Mouse (Mus musculus) liver, postnatal 0 days (tissue): ENCODE measurements around the gene Pnliprp2. TPM values are rescaled to one million over a fixed set of nuclear protein-coding genes. Genes with fewer than 3 reads are reported as not detected.

Experiments
- ATAC-seq: fragments of 200-750 bp; cut with Nextera tagmentation; 2 replicates; pipeline ENCODE4 v1.8.0; 2017; ENCODE audit warnings: mild to moderate bottlenecking, moderate library complexity
- DNase-seq: peaks from one replicate; pipeline ENCODE4 v3.0.0-alpha.2; 2016
- H3K27ac ChIP-seq: fragments of 300-500 bp; sonication (generic); 2 replicates; pipeline ENCODE4 v1.5.1; 2014; ENCODE audit warnings: antibody characterized with exemption, moderate library complexity, mild to moderate bottlenecking, low read depth
- H3K27me3 ChIP-seq: fragments of 300-500 bp; sonication (generic); 2 replicates; pipeline ENCODE4 v1.6.1; 2014; ENCODE audit warnings: low read length, control low read depth, mixed read lengths; ENCODE audit not compliant: insufficient read depth
- H3K36me3 ChIP-seq: fragments of 300-500 bp; sonication (generic); replicated peaks from 2 replicates; pipeline ENCODE4 v1.6.1; 2014; ENCODE audit warnings: mild to moderate bottlenecking, control low read depth, low read length, moderate library complexity, mixed read lengths; ENCODE audit not compliant: insufficient read depth
- H3K4me1 ChIP-seq: fragments of 300-500 bp; sonication (generic); 2 replicates; pipeline ENCODE4 v1.6.1; 2014; ENCODE audit warnings: antibody characterized with exemption, mild to moderate bottlenecking, control low read depth; ENCODE audit not compliant: insufficient read depth
- H3K4me2 ChIP-seq: fragments of 300-500 bp; sonication (generic); 2 replicates; pipeline ENCODE4 v1.6.1; 2014; ENCODE audit warnings: low read depth, mild to moderate bottlenecking, low read length, moderate library complexity, mixed read lengths
- H3K4me3 ChIP-seq: fragments of 300-500 bp; sonication (generic); 2 replicates; pipeline ENCODE4 v1.5.1; 2014; ENCODE audit warnings: low read depth, low read length
- H3K9ac ChIP-seq: fragments of 300-500 bp; sonication (generic); replicated peaks from 2 replicates; pipeline ENCODE4 v1.6.1; 2014; ENCODE audit warnings: mild to moderate bottlenecking, moderate library complexity
- H3K9me3 ChIP-seq: fragments of 300-500 bp; sonication (generic); 2 replicates; pipeline ENCODE4 v1.6.1; 2016; ENCODE audit warnings: mild to moderate bottlenecking, control low read depth, low read length, mixed read lengths
- CTCF ChIP-seq: sonication (generic); IDR thresholded peaks from 2 replicates; pipeline ENCODE4 v1.5.1; 2016; ENCODE audit warnings: antibody characterized with exemption, low read depth
- EP300 ChIP-seq: IDR thresholded peaks from 2 replicates; pipeline ENCODE4 v1.6.1; 2016; ENCODE audit warnings: antibody characterized with exemption, low read depth, mild to moderate bottlenecking
- WGBS: fragments of 180-500 bp; shearing (Covaris S2); extraction: QIAGEN DNeasy Blood & Tissue Kit; methylation state at CpG from one replicate; pipeline ENCODE4 v1.1.7; 2014; ENCODE audit not compliant: insufficient replicate concordance; 5-methylcytosine and 5-hydroxymethylcytosine counted together
- polyA plus RNA-seq: library from polyadenylated mRNA; unstranded; fragments of >200 nt; fragmentation: Nextera tagmentation; extraction: Ambion mirVana; gene quantifications from 2 replicates; pipeline ENCODE4 v1.2.1, GENCODE M21; 2015

Pnliprp2 gene
- polyA plus RNA-seq, 1 experiment from 2014 or later: not detected

- TF ChIP-seq EP300 (no peak), CTCF (no peak)
- ATAC-seq (no peak), DNase-seq (no peak)
- Histone ChIP-seq H3K9me3 (no peaks in the 10 kb centered on the region), H3K27ac (no peak overlapping the region), H3K4me1 (no peaks in the 10 kb centered on the region), H3K4me3 (no peak overlapping the region), H3K27me3 (no peaks in the 10 kb centered on the region), H3K9ac (no peak overlapping the region), H3K4me2 (no peak overlapping the region), H3K36me3 (no peaks in the 10 kb centered on the region)
- 64% methylated on average over 6 of the region's 6 CpGs for WGBS
Observed at GRCm38 (mm10) chr19:58733216-58733615, 26.3 kb upstream of the Pnliprp2 start.

GRCm38 (mm10) chr19:58738111-58738510 lies 21.4 kb upstream of the Pnliprp2 start:
- no peak overlapping the region for H3K9ac ChIP-seq
- 65% methylated on average over 4 of the region's 4 CpGs for WGBS
- TF ChIP-seq CTCF (no peak), EP300 (no peak)
- H3K9me3 ChIP-seq: no peaks in the 10 kb centered on the region
- H3K27me3 ChIP-seq: no peaks in the 10 kb centered on the region
- no peak overlapping the region for H3K27ac ChIP-seq
- no peaks in the 10 kb centered on the region for H3K36me3 ChIP-seq
- no peak for DNase-seq
- ATAC-seq: no peak
- H3K4me3 ChIP-seq: no peak overlapping the region
- H3K4me2 ChIP-seq: no peak overlapping the region
- H3K4me1 ChIP-seq: no peaks in the 10 kb centered on the region

- no peaks in the 10 kb centered on the region for H3K27me3 ChIP-seq
- no peak for TF ChIP-seq EP300
- TF ChIP-seq CTCF: no peak
Observed at GRCm38 (mm10) chr19:58741036-58741435, 18.5 kb upstream of the Pnliprp2 start.

GRCm38 (mm10) chr19:58742711-58743110 lies 16.8 kb upstream of the Pnliprp2 start:
- Histone ChIP-seq H3K36me3 (no peaks in the 10 kb centered on the region), H3K4me3 (no peak overlapping the region), H3K9ac (no peak overlapping the region), H3K27me3 (no peaks in the 10 kb centered on the region), H3K4me1 (no peaks in the 10 kb centered on the region), H3K27ac (no peak overlapping the region), H3K4me2 (no peak overlapping the region), H3K9me3 (no peaks in the 10 kb centered on the region)
- ATAC-seq: no peak
- no peak for DNase-seq
- WGBS: 78% methylated on average over 4 of the region's 4 CpGs
- TF ChIP-seq CTCF (no peak), EP300 (no peak)

More at GRCm38 (mm10) chr19:58741036-58741435, 18.5 kb upstream of the Pnliprp2 start:
- ATAC-seq (no peak), DNase-seq (no peak)
- Histone ChIP-seq H3K4me2 (no peak overlapping the region), H3K4me1 (no peaks in the 10 kb centered on the region), H3K4me3 (no peak overlapping the region), H3K27ac (no peak overlapping the region), H3K9me3 (no peaks in the 10 kb centered on the region), H3K9ac (no peak overlapping the region), H3K36me3 (no peaks in the 10 kb centered on the region)
- WGBS: 79% methylated on average over 6 of the region's 6 CpGs

GRCm38 (mm10) chr19:58743736-58744135 lies 15.8 kb upstream of the Pnliprp2 start:
- Histone ChIP-seq H3K27me3 (no peaks in the 10 kb centered on the region), H3K4me1 (no peaks in the 10 kb centered on the region), H3K4me3 (no peak overlapping the region), H3K9ac (no peak overlapping the region), H3K9me3 (no peaks in the 10 kb centered on the region), H3K4me2 (no peak overlapping the region), H3K27ac (no peak overlapping the region), H3K36me3 (no peaks in the 10 kb centered on the region)
- DNase-seq: no peak
- TF ChIP-seq EP300 (no peak), CTCF (no peak)
- 43% methylated on average over 4 of the region's 4 CpGs for WGBS
- ATAC-seq: no peak

GRCm38 (mm10) chr19:58747498-58748000 lies 12.0 kb upstream of the Pnliprp2 start:
- TF ChIP-seq EP300 (no peak), CTCF (no peak)
- no peaks in the 10 kb centered on the region for H3K9me3 ChIP-seq
- ATAC-seq: no peak
- no peak overlapping the region for H3K4me2 ChIP-seq
- H3K4me1 ChIP-seq: no peaks in the 10 kb centered on the region
- no peak overlapping the region for H3K9ac ChIP-seq
- no peak for DNase-seq
- 74% methylated on average over 9 of the region's 9 CpGs for WGBS
- H3K4me3 ChIP-seq: no peak overlapping the region
- no peaks in the 10 kb centered on the region for H3K36me3 ChIP-seq
- no peaks in the 10 kb centered on the region for H3K27me3 ChIP-seq
- H3K27ac ChIP-seq: no peak overlapping the region

- TF ChIP-seq CTCF (no peak), EP300 (no peak)
- ATAC-seq (no peak), DNase-seq (no peak)
- no peak overlapping the region for H3K4me3 ChIP-seq
- H3K4me2 ChIP-seq: no peak overlapping the region
- no peaks in the 10 kb centered on the region for H3K27me3 ChIP-seq
- H3K9ac ChIP-seq: no peak overlapping the region
- H3K4me1 ChIP-seq: no peaks in the 10 kb centered on the region
- 65% methylated on average over 2 of the region's 2 CpGs for WGBS
- no peak overlapping the region for H3K27ac ChIP-seq
- H3K9me3 ChIP-seq: no peaks in the 10 kb centered on the region
- H3K36me3 ChIP-seq: no peaks in the 10 kb centered on the region
Observed at GRCm38 (mm10) chr19:58750822-58751221, 8.7 kb upstream of the Pnliprp2 start.
